ENCODE assay signal across 8 mouse cellular contexts in the genomic region with DNA sequence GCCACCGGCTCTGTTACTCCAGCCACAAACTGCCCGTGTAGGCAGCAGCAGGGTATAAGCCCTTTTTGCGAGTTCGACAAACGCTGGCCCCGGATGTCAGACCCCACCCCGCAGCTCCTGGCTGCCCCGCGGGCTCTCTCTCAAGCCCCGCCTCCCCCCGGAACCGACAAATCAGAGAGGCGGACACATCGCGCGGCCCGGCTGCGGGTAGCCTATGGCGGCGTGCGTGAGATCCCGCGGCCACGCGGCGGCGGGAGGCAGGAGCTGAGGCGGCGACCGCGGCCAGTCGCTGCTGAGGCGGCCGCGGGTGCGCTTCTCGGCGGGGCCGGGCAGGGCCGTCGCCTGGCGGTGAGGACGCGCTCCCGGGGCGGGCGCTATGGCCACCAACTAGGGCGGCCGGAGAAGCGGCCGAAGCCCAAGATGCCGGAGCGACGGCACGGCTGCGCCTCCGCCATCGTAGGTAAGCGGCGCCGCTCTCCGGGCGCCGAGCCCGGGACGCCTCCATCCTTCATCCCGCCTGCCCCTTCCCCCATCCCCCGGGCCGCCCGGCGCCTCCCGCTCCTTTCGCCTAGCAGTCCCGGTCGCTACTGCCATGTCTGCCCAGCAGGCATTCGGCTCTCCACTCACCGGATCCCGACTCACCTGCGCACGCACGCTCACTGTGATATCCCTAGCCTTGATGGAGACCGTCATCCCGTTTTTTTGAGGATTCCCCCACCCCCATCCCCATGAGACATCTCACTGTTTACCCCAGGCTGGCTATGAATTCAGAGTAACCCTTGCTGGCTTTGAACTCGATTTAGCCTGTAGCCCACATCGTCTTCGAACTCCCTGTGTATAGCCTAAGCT. TPM values are rescaled to one million over a fixed set of nuclear protein-coding genes. Genes with fewer than 3 reads are reported as not detected.
DNase-seq lines count a peak whose midpoint lies in the region; ATAC-seq lines count a peak whose summit lies in the region.

No protein-coding gene starts in this region.

- H3K36me3 ChIP-seq in hindbrain, embryonic 11.5 days (ENCODE audit: control insufficient read depth, insufficient read depth, low read length): no peaks in the 10 kb centered on the region; the same call in 1 of the 2 replicates
- no peaks in the 10 kb centered on the region for H3K36me3 ChIP-seq in lung, embryonic 16.5 days (ENCODE audit: control insufficient read depth, insufficient read depth, low read length)

- no peaks in the 10 kb centered on the region for H3K27me3 ChIP-seq in hindbrain, embryonic 11.5 days (ENCODE audit: control insufficient read depth, insufficient read depth, low read length)
- no peaks in the 10 kb centered on the region for H3K27me3 ChIP-seq in lung, embryonic 16.5 days (ENCODE audit: control insufficient read depth, insufficient read depth, low read depth, low read length)

- H3K4me1 ChIP-seq in hindbrain, embryonic 11.5 days (replicated peaks; ENCODE audit: control insufficient read depth, insufficient read depth, low read length): no peaks in the 10 kb centered on the region; the same call in 1 of the 2 replicates
- H3K4me1 ChIP-seq in lung, embryonic 16.5 days (replicated peaks; ENCODE audit: control insufficient read depth, insufficient read depth, low read length): peaks cover 13% of the 10 kb centered on the region

- peak; percentile 97 for ATAC-seq in hindbrain, embryonic 11.5 days (ENCODE audit: low FRiP score)
- peak; percentile 98 for ATAC-seq in lung, embryonic 16.5 days (ENCODE audit: low read depth)

- H3K4me3 ChIP-seq in hindbrain, embryonic 11.5 days (ENCODE audit: low read depth, low read length): peak overlapping the region; percentile 79
- H3K4me3 ChIP-seq in lung, embryonic 16.5 days (ENCODE audit: low read length): peak overlapping the region; percentile 59

- peak overlapping the region; percentile 81 for H3K4me2 ChIP-seq in hindbrain, embryonic 11.5 days (replicated peaks; ENCODE audit: low read depth, low read length)
- H3K4me2 ChIP-seq in lung, embryonic 16.5 days (ENCODE audit: low read depth, low read length): peak overlapping the region; percentile 82

- peak; percentile 96 for DNase-seq in Muller cell, postnatal 12 days (ENCODE audit: inconsistent ontology term)
- DNase-seq in cerebellum, adult 9-10 months: peak; percentile 95
- peak; percentile 75 to 96 for DNase-seq in frontal cortex, adult 2 months (ENCODE audit: extremely low spot score in 1 of 2, low spot score in 1 of 2)
- peak; percentile 97 for DNase-seq in hindbrain, embryonic 11.5 days (ENCODE audit: low spot score)
- peak; percentile 93 for DNase-seq in layer of hippocampus, adult 9-11 months
- DNase-seq in ovary, adult 18-20 months (ENCODE audit: low spot score): peak; percentile 89
- peak; percentile 90 for DNase-seq in thymus, postnatal 0 days (ENCODE audit: low spot score)

- peak overlapping the region; percentile 93 for H3K9ac ChIP-seq in hindbrain, embryonic 11.5 days (ENCODE audit: low read depth, low read length)
- peak overlapping the region; percentile 69 for H3K9ac ChIP-seq in lung, embryonic 16.5 days (ENCODE audit: low read length)

- H3K9me3 ChIP-seq in hindbrain, embryonic 11.5 days (ENCODE audit: control insufficient read depth, low read length): no peaks in the 10 kb centered on the region
- 0 out of 2 replicates have a peak, but pooled peaks cover 2% of the 10 kb centered on the region for H3K9me3 ChIP-seq in lung, embryonic 16.5 days (ENCODE audit: control insufficient read depth, low read length)

- WGBS in hindbrain, embryonic 11.5 days: 1% methylated on average over 64 of the region's 86 CpGs
- WGBS in lung, embryonic 16.5 days: 1% methylated on average over 76 of the region's 86 CpGs

- peak overlapping the region; percentile 75 for H3K27ac ChIP-seq in hindbrain, embryonic 11.5 days (ENCODE audit: low read depth, low read length)
- peak overlapping the region; percentile 30; the same call in 1 of the 2 replicates for H3K27ac ChIP-seq in lung, embryonic 16.5 days (ENCODE audit: low read length)

RNA-seq across cellular contexts. Expression of a gene that starts 6.3 kb away (rescaled TPM):
- 32.1 and 34.5 TPM in 2 replicates for polyA plus RNA-seq in frontal cortex, adult 2 months (2012; rRNA removed)
- polyA plus RNA-seq in hindbrain, embryonic 11.5 days (2014; fragmentation: Nextera tagmentation; extraction: Ambion mirVana): 61.5 and 63.7 TPM in 2 replicates
- polyA plus RNA-seq in lung, embryonic 16.5 days (2015; fragmentation: Nextera tagmentation; extraction: Ambion mirVana): 56.2 and 58.1 TPM in 2 replicates
- polyA plus RNA-seq in thymus, postnatal 0 days (2015; fragmentation: Nextera tagmentation; extraction: Ambion mirVana): 25.7 and 27.0 TPM in 2 replicates

RNA-seq across cellular contexts. Expression of a gene that starts 50.3 kb away (rescaled TPM):
- 41.8 and 44.8 TPM in 2 replicates for polyA plus RNA-seq in frontal cortex, adult 2 months (2012; rRNA removed)
- 42.2 and 44.8 TPM in 2 replicates for polyA plus RNA-seq in hindbrain, embryonic 11.5 days (2014; fragmentation: Nextera tagmentation; extraction: Ambion mirVana)
- polyA plus RNA-seq in lung, embryonic 16.5 days (2015; fragmentation: Nextera tagmentation; extraction: Ambion mirVana): 37.0 and 41.3 TPM in 2 replicates
- polyA plus RNA-seq in thymus, postnatal 0 days (2015; fragmentation: Nextera tagmentation; extraction: Ambion mirVana): 49.7 and 50.4 TPM in 2 replicates

RNA-seq across cellular contexts. Expression of a gene that starts 50.4 kb away (rescaled TPM):
- polyA plus RNA-seq in frontal cortex, adult 2 months (2012; rRNA removed): 25.0 and 29.6 TPM in 2 replicates
- 26.0 and 34.1 TPM in 2 replicates for polyA plus RNA-seq in hindbrain, embryonic 11.5 days (2014; fragmentation: Nextera tagmentation; extraction: Ambion mirVana)
- 26.1 and 31.2 TPM in 2 replicates for polyA plus RNA-seq in lung, embryonic 16.5 days (2015; fragmentation: Nextera tagmentation; extraction: Ambion mirVana)
- polyA plus RNA-seq in thymus, postnatal 0 days (2015; fragmentation: Nextera tagmentation; extraction: Ambion mirVana): 32.2 and 37.8 TPM in 2 replicates

Comparison
In these comparisons a context has a peak if more than half of its experiments do, and no peak if none do; other contexts are left out.
1. Peak in every context shown above with its lines: DNase-seq, ATAC-seq, H3K4me3 ChIP-seq and H3K27ac ChIP-seq.